Mouse (Mus musculus): ENCODE measurements around the gene Mcfd2.

The Mcfd2 gene

GRCm38 (mm10) chr17:87236725-87237650, 28.7 kb downstream of the Mcfd2 start:
- DNase-seq (ENCODE audit: low read depth, low spot score) = peak; percentile 64

GRCm38 (mm10) chr17:87235019-87235418, 30.7 kb downstream of the Mcfd2 start:
- DNase-seq (ENCODE audit: low read depth, low spot score) = no peak

- no peak for DNase-seq (ENCODE audit: low read depth, low spot score)
These were observed 37.9 kb downstream of the Mcfd2 start for GRCm38 (mm10) chr17:87227878-87228277.

- peak; percentile 40 for DNase-seq (ENCODE audit: low read depth, low spot score)
These were observed 39.6 kb downstream of the Mcfd2 start for GRCm38 (mm10) chr17:87226079-87226640.

- DNase-seq (ENCODE audit: low read depth, low spot score) = no peak
These were observed 40.4 kb downstream of the Mcfd2 start for GRCm38 (mm10) chr17:87225384-87225783.

GRCm38 (mm10) chr17:87224461-87224860, 41.3 kb downstream of the Mcfd2 start:
- no peak for DNase-seq (ENCODE audit: low read depth, low spot score)

GRCm38 (mm10) chr17:87219456-87219855, 46.3 kb downstream of the Mcfd2 start:
- DNase-seq (ENCODE audit: low read depth, low spot score) = no peak

- no peak for DNase-seq (ENCODE audit: low read depth, low spot score)
These were observed 51.2 kb downstream of the Mcfd2 start for GRCm38 (mm10) chr17:87214523-87214922.

GRCm38 (mm10) chr17:87210525-87210924, 55.2 kb downstream of the Mcfd2 start:
- DNase-seq (ENCODE audit: low read depth, low spot score) = no peak

- peak; percentile 88 for DNase-seq (ENCODE audit: low read depth, low spot score)
These were observed 58.9 kb downstream of the Mcfd2 start for GRCm38 (mm10) chr17:87206885-87207284.

Measured in brain, adult 2 months (tissue).